Mouse (Mus musculus) G1E (cell line): Measurements from ENCODE around the gene Mydgf.

Experiments used
- CTCF ChIP-seq: IDR thresholded peaks from 2 replicates; pipeline ENCODE4 v1.5.1; 2012; ENCODE audit warnings: low read depth, low read length, inconsistent platforms, mixed read lengths
- GATA1 ChIP-seq: IDR thresholded peaks from 2 replicates; pipeline ENCODE4 v1.6.1; 2012; ENCODE audit warnings: borderline replicate concordance, low read length, inconsistent platforms, mixed read lengths
- POLR2AphosphoS5 ChIP-seq: IDR thresholded peaks from 2 replicates; pipeline ENCODE4 v1.6.1; 2012; ENCODE audit warnings: low read depth, low read length, inconsistent platforms; ENCODE audit not compliant: insufficient replicate concordance

DNA sequence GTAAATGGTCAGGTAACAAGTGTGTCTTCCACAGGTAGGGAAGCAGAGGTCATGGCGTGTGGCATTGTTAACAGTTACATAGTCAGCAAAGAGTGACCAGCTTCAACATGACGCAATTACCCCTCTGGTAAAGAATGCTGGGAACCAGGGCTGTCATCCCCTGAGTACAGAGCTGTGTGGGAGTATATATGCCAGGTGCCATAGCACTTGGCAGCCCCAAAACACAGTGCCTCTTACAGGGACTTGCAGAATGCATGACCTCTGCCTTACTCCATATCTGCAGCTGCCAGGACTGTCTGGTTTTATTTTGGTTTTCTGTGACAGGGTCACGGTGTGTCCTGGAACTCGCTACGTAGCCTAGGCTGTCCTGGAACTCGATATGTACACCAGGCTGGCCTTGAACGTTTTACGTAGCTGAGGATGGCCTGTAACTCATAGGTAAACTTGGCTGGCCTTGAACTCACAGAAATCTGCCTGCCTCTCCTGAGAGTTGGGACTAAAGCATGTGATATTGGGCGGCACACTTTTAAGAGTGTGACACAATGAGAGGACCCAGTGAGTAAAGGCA, 24.3 kb upstream of the Mydgf start:
- TF ChIP-seq CTCF (no peak), GATA1 (no peak), POLR2AphosphoS5 (no peak)
